Mouse (Mus musculus): Measurements from ENCODE around the gene Dock7.

Dock7 gene

GRCm38 (mm10) chr4:98917724-98918123 lies 203.0 kb downstream of the Dock7 start:
- DNase-seq (ENCODE audit: low read depth, low spot score), result no peak

GRCm38 (mm10) chr4:98910246-98910645 lies 210.5 kb downstream of the Dock7 start:
- no peak for DNase-seq (ENCODE audit: low read depth, low spot score)

- no peak for DNase-seq (ENCODE audit: low read depth, low spot score)
Measured at GRCm38 (mm10) chr4:98887148-98887547, 233.6 kb downstream of the Dock7 start.

Measured in c-Kit-negative CD71-positive TER-119-positive erythroid progenitor cells, embryonic 14.5 days (primary cell).